Mouse (Mus musculus) neural tube, embryonic 15.5 days (tissue): ENCODE results near the gene Slc25a25. TPM values are rescaled to one million over a fixed set of nuclear protein-coding genes. Genes with fewer than 3 reads are reported as not detected.

Experiments
- ATAC-seq: fragments of 200-750 bp; cut with Nextera tagmentation; 2 replicates; pipeline ENCODE4 v1.8.0; 2017; ENCODE audit warnings: mild to moderate bottlenecking, moderate TSS enrichment, moderate library complexity; ENCODE audit not compliant: low FRiP score
- H3K27ac ChIP-seq: fragments of 300-500 bp; sonication (generic); replicated peaks from 2 replicates; pipeline ENCODE4 v1.5.1; 2015; ENCODE audit warnings: mild to moderate bottlenecking, inconsistent platforms
- H3K27me3 ChIP-seq: fragments of 300-500 bp; sonication (generic); replicated peaks from 2 replicates; pipeline ENCODE4 v1.6.1; 2015; ENCODE audit warnings: inconsistent platforms
- H3K36me3 ChIP-seq: fragments of 300-500 bp; sonication (generic); 2 replicates; pipeline ENCODE4 v1.6.1; 2015; ENCODE audit warnings: inconsistent platforms
- H3K4me1 ChIP-seq: fragments of 300-500 bp; sonication (generic); 2 replicates; pipeline ENCODE4 v1.6.1; 2015; ENCODE audit warnings: inconsistent platforms
- H3K4me2 ChIP-seq: fragments of 300-500 bp; sonication (generic); 2 replicates; pipeline ENCODE4 v1.6.1; 2015; ENCODE audit warnings: inconsistent platforms, mild to moderate bottlenecking, moderate library complexity
- H3K4me3 ChIP-seq: fragments of 300-500 bp; sonication (generic); replicated peaks from 2 replicates; pipeline ENCODE4 v1.5.1; 2015; ENCODE audit warnings: mild to moderate bottlenecking, inconsistent platforms
- H3K9ac ChIP-seq: fragments of 300-500 bp; sonication (generic); replicated peaks from 2 replicates; pipeline ENCODE4 v1.6.1; 2015; ENCODE audit warnings: mild to moderate bottlenecking, inconsistent platforms
- H3K9me3 ChIP-seq: fragments of 300-500 bp; sonication (generic); replicated peaks from 2 replicates; pipeline ENCODE4 v1.6.1; 2016; ENCODE audit warnings: inconsistent platforms
- WGBS: fragments of 180-500 bp; shearing (Covaris S2); methylation state at CpG from one replicate; pipeline ENCODE4 v1.1.7; 2015; ENCODE audit warnings: mixed read lengths; 5-methylcytosine and 5-hydroxymethylcytosine counted together
- polyA plus RNA-seq: library from polyadenylated mRNA; unstranded; fragments of >200 nt; fragmentation: Nextera tagmentation; extraction: Ambion mirVana; gene quantifications from 2 replicates; pipeline ENCODE4 v1.2.1, GENCODE M21; 2015

Slc25a25 gene
- polyA plus RNA-seq, 1 experiment from 2014 or later: 58.8 TPM

DNA sequence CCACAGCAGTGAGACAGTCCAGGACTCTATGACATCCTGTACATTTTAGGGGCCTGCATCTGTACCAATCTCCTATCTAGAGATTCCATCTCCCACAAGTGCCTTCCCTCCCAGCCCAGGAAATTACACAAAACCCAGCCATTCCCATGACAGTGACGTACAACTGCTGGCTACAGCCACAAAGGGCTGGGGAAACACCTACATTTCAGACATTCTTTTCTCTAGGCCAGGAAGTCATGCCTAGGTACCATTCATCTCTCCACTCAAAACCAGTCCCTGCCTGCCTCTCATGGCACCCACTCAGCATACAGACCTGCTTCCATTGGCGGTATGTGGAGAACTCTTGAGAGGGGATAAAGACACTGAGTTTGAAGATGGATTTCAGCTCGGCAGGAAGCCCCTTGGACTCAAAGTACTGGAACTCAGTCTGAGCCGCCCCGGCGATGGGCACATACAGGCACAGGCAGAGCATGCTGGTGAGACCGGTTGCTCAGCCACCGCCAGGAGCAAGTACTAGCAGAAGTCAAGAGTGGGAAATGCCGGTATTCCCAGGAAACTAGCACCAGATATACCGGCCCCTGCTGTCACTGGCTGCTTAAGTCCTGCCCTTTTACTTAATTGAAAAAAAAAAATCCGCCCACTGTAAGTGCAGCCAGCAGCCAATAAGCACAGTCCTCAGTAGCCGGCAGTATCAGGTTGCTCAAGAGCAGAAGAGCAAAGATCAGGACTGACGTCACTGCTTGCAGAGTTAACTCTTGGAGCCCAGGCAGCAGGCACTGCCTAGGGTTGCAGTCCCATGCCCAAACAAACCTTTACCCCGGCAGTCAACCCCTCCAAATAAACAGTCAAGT lies 27.5 kb downstream of the Slc25a25 start:
- Histone ChIP-seq H3K9me3 (no peaks in the 10 kb centered on the region), H3K36me3 (peaks cover 26% of the 10 kb centered on the region), H3K4me1 (peaks cover 52% of the 10 kb centered on the region), H3K9ac (peak overlapping the region; percentile 36), H3K4me3 (peak overlapping the region; percentile 39), H3K27me3 (no peaks in the 10 kb centered on the region), H3K4me2 (peak overlapping the region; percentile 64), H3K27ac (peak overlapping the region; percentile 80)
- peak; percentile 81 for ATAC-seq
- 2% methylated on average over 14 of the region's 14 CpGs for WGBS

GRCm38 (mm10) chr2:32421851-32422251 lies 29.4 kb downstream of the Slc25a25 start:
- H3K9ac ChIP-seq: no peak overlapping the region
- no peak for ATAC-seq
- H3K4me1 ChIP-seq: peaks cover 34% of the 10 kb centered on the region
- 92% methylated on average over 6 of the region's 6 CpGs for WGBS
- peaks cover 44% of the 10 kb centered on the region for H3K36me3 ChIP-seq
- H3K27ac ChIP-seq: no peak overlapping the region
- no peaks in the 10 kb centered on the region for H3K9me3 ChIP-seq
- H3K27me3 ChIP-seq: no peaks in the 10 kb centered on the region
- H3K4me2 ChIP-seq: no peak overlapping the region
- H3K4me3 ChIP-seq: no peak overlapping the region

DNA sequence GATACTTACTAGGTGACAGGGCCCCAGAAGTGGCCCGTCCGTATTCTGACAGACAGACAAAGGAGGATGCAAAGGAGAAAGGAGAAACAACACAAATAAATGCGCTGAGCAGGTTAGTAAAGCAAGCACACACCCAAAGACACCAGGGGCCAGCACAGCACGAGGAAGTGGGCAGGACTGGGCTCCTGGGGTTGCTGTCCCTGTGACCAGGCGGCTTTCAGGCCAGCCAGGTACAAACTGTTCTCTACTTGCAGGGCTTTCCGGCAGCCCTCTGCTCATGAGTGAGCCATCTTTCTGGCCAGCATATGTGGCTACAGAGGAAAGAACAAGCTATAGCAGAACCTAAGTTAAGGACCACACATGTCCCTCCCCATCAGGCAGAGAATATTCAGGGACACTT lies 30.6 kb downstream of the Slc25a25 start:
- WGBS: 87% methylated on average over 6 of the region's 6 CpGs
- H3K4me1 ChIP-seq: peaks cover 32% of the 10 kb centered on the region
- no peak overlapping the region for H3K4me2 ChIP-seq
- no peak for ATAC-seq
- no peak overlapping the region for H3K4me3 ChIP-seq
- H3K9ac ChIP-seq: no peak overlapping the region
- no peaks in the 10 kb centered on the region for H3K9me3 ChIP-seq
- no peaks in the 10 kb centered on the region for H3K27me3 ChIP-seq
- peaks cover 56% of the 10 kb centered on the region for H3K36me3 ChIP-seq
- no peak overlapping the region for H3K27ac ChIP-seq

- ATAC-seq: no peak
- no peak overlapping the region for H3K9ac ChIP-seq
- 91% methylated on average over 12 of the region's 12 CpGs for whole genome bisulfite sequencing
- H3K36me3 ChIP-seq: peaks cover 62% of the 10 kb centered on the region
- H3K4me3 ChIP-seq: no peak overlapping the region
- no peaks in the 10 kb centered on the region for H3K27me3 ChIP-seq
- no peaks in the 10 kb centered on the region for H3K9me3 ChIP-seq
- H3K27ac ChIP-seq: no peak overlapping the region
- no peak overlapping the region for H3K4me2 ChIP-seq
- H3K4me1 ChIP-seq: peaks cover 27% of the 10 kb centered on the region
These were observed 31.1 kb downstream of the Slc25a25 start for GRCm38 (mm10) chr2:32420066-32420608.

GRCm38 (mm10) chr2:32419359-32419758 lies 31.9 kb downstream of the Slc25a25 start:
- no peak overlapping the region for H3K4me3 ChIP-seq
- 91% methylated on average over 3 of the region's 3 CpGs for WGBS
- H3K4me1 ChIP-seq: peaks cover 20% of the 10 kb centered on the region
- H3K36me3 ChIP-seq: peaks cover 67% of the 10 kb centered on the region
- no peak overlapping the region for H3K27ac ChIP-seq
- ATAC-seq: no peak
- H3K27me3 ChIP-seq: no peaks in the 10 kb centered on the region
- no peak overlapping the region for H3K4me2 ChIP-seq
- H3K9me3 ChIP-seq: no peaks in the 10 kb centered on the region
- no peak overlapping the region for H3K9ac ChIP-seq

DNA sequence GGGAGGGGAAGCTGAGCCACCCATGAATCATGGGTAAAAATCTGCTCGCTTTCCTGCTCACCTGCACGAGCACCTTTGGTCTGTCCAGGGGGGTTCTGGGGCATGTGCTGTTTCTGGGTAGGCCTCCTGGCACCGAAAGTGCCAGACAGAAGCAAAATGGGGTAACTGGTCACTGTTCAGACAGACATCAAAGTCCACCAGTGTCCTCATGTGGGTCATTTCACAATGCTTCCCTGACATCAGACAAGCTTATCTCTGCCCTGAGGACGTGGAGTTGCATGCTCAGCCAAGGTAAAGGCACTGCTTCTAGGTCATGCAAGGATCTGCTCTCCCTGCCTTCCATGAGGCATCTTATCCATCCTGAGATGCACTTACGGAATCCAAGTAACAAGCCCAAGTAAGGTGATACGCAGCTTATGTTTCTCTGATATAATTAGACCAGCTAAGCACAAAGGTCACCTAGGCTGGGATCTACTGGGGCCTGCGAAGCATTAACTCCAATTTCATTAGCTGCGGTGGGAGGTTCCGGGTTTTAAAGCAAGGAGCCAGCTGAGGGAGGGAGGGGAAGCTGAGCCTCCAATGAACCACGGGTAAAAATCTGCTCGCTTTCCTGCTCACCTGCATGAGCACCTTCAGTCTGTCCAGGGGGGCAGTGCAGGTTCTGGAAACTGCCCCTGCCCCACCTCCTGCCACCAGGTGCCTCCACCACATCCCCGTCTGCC lies 32.7 kb downstream of the Slc25a25 start:
- WGBS: 93% methylated on average over 12 of the region's 12 CpGs
- ATAC-seq: no peak
- Histone ChIP-seq H3K4me1 (peaks cover 12% of the 10 kb centered on the region), H3K9me3 (no peaks in the 10 kb centered on the region), H3K27ac (no peak overlapping the region), H3K27me3 (no peaks in the 10 kb centered on the region), H3K36me3 (peaks cover 73% of the 10 kb centered on the region), H3K4me3 (no peak overlapping the region), H3K4me2 (no peak overlapping the region), H3K9ac (no peak overlapping the region)

DNA sequence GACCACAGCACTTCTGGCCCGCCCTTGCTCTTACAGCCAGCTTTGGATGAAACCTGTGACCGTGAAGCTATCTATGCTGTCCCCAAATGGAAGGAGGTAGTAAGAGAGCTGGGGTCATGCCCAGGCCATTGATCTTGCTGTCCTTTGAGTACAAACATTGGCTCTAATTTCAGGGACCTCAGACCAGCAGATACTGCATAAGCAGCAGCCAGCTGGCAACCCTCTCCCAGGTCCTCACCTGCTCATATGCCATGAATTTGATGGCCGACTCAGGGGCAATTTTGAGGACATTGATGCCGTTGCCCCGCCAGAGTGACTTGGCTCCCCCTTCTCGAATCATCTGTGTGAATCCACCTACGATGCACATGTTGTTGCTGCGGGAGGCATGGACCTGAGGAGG lies 33.8 kb downstream of the Slc25a25 start:
- no peak overlapping the region for H3K9ac ChIP-seq
- peaks cover under 1% of the 10 kb centered on the region for H3K4me1 ChIP-seq
- WGBS: 91% methylated on average over 8 of the region's 8 CpGs
- H3K4me2 ChIP-seq: no peak overlapping the region
- H3K27me3 ChIP-seq: no peaks in the 10 kb centered on the region
- no peaks in the 10 kb centered on the region for H3K9me3 ChIP-seq
- no peak overlapping the region for H3K27ac ChIP-seq
- peaks cover 73% of the 10 kb centered on the region for H3K36me3 ChIP-seq
- no peak overlapping the region for H3K4me3 ChIP-seq
- ATAC-seq: no peak

DNA sequence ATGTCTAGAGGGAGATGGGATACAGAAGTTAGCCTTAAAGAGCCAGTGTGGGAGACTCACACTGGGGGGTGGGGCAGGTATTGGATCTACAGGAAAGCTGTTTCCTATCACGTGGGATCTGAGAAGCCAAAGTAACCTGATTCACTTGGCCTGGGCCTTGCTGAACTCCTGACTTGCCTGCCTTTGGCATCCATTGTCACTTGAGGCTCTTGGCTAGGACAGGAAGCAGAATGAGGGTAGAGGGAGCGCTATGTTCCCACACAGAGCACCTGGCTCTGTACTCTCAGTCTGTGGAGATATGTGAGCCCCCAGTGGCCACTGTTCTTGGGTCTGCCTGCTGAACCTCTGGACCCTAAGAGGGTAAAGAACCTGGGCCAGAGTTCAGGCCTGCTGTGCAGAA lies 34.7 kb downstream of the Slc25a25 start:
- Histone ChIP-seq H3K4me1 (no peaks in the 10 kb centered on the region), H3K9me3 (no peaks in the 10 kb centered on the region), H3K27me3 (no peaks in the 10 kb centered on the region), H3K4me3 (no peak overlapping the region), H3K9ac (no peak overlapping the region), H3K4me2 (no peak overlapping the region), H3K27ac (no peak overlapping the region), H3K36me3 (peaks cover 73% of the 10 kb centered on the region)
- 94% methylated on average over 2 of the region's 2 CpGs for WGBS
- ATAC-seq: no peak

GRCm38 (mm10) chr2:32415801-32416200 lies 35.4 kb downstream of the Slc25a25 start:
- Histone ChIP-seq H3K4me1 (no peaks in the 10 kb centered on the region), H3K36me3 (peaks cover 68% of the 10 kb centered on the region), H3K27me3 (no peaks in the 10 kb centered on the region), H3K4me2 (no peak overlapping the region), H3K4me3 (no peak overlapping the region), H3K27ac (no peak overlapping the region), H3K9me3 (no peaks in the 10 kb centered on the region), H3K9ac (no peak overlapping the region)
- WGBS: 96% methylated on average over 12 of the region's 12 CpGs
- ATAC-seq: no peak

DNA sequence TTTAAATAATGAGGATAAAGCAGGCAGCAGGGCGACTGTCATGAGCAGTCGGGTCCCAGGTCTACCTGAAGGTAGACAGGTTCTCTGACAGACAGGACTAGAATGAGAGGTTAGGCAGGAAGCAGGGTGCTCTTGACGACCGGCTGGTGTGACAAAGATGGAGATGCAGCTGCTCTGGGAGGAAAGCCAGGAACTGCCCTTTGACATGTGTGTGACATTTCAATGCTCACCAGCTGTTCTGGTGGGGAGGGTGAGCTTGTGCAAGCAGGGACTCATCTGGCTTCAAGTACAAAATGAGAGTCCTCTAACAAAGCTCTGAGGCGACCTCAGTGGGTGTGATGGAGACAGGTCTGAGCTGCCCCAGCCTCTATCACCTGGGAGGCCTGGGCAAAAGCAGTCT lies 37.3 kb downstream of the Slc25a25 start:
- Histone ChIP-seq H3K9ac (no peak overlapping the region), H3K4me1 (no peaks in the 10 kb centered on the region), H3K4me3 (no peak overlapping the region), H3K27me3 (no peaks in the 10 kb centered on the region), H3K9me3 (no peaks in the 10 kb centered on the region), H3K36me3 (peaks cover 50% of the 10 kb centered on the region), H3K27ac (no peak overlapping the region), H3K4me2 (no peak overlapping the region)
- 60% methylated on average over 5 of the region's 5 CpGs for WGBS
- no peak for ATAC-seq

GRCm38 (mm10) chr2:32412742-32413531 lies 38.3 kb downstream of the Slc25a25 start:
- H3K9ac ChIP-seq: no peak overlapping the region
- peaks cover 40% of the 10 kb centered on the region for H3K36me3 ChIP-seq
- WGBS: 91% methylated on average over 6 of the region's 6 CpGs
- H3K27ac ChIP-seq: no peak overlapping the region
- no peak overlapping the region for H3K4me3 ChIP-seq
- no peaks in the 10 kb centered on the region for H3K9me3 ChIP-seq
- no peak overlapping the region for H3K4me2 ChIP-seq
- no peak for ATAC-seq
- no peaks in the 10 kb centered on the region for H3K27me3 ChIP-seq
- no peaks in the 10 kb centered on the region for H3K4me1 ChIP-seq
